Mouse (Mus musculus): ENCODE results near the gene Nfkbie.
A peak's percentile ranks its signal among the peaks of the same experiment; 100 is the strongest.

DNA sequence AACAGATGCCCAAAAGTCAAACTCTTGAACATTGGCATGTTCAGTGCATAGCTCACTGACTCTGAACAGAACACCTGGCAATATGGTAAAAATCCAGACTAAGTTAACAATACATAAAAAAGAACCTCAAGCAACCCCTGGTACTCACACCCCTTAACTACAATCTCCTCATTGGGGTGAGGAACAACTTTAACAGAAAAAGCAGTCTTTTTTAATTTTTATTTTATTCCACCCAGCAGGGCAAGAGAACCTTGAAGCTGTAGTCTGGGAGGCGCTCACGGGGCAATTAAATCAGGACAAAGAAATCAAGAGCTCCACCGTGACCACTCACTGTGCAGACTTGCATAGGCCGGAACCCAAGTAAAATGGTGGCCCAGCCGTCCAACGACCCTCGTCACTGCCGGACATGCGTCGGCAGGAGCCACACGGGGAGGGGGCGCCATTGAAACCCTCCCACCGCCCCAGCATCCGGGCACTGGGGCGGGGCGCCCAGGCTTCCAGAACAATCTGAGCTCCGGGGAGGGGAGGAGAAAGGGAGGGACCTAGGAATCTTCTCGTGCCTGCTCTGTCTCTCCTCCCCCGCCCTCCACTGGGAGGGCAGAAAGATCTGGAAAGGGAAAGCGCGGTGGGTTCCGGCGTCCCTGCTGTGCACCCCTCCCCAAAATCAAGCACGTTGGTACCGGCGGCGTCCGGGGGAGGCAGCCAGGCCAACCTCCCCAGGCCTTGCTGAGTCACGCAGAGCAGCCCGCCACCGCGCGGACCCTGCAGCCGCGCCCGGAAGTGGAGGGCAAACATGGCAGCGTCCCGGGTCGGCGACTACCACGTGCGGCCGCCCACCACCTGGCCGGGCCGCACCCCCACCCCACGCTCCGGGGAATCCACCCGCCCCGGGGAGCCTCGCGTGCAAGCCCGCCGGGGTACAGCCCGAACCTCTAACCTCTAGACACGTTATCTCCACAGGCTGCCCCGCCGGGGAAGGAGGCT, 16.9 kb downstream of the Nfkbie start:
- TF ChIP-seq E2F4 (IDR thresholded peaks at IDR 0.05; ENCODE audit: insufficient replicate concordance, low read depth, low read length): no peak
- TF ChIP-seq SIN3A (IDR thresholded peaks at IDR 0.05; ENCODE audit: low read length): peak; percentile 90
- no peak for TF ChIP-seq RCOR1 (conservative IDR thresholded peaks at IDR 0.05; ENCODE audit: low read depth, low read length)
- TF ChIP-seq POLR2A (IDR thresholded peaks at IDR 0.05; ENCODE audit: low read depth, low read length): no peak
- no peak for TF ChIP-seq EP300 (IDR thresholded peaks at IDR 0.05; ENCODE audit: low read length)
- no peak for TF ChIP-seq ZNF384 (IDR thresholded peaks at IDR 0.05; ENCODE audit: low read depth, low read length)
- TF ChIP-seq ZKSCAN1 (IDR thresholded peaks at IDR 0.05; ENCODE audit: borderline replicate concordance, low read depth, low read length): no peak
- TF ChIP-seq UBTF (IDR thresholded peaks at IDR 0.05; ENCODE audit: low read depth, low read length): peak; percentile 77

Measured in CH12.LX (cell line).